Mouse (Mus musculus) limb, embryonic 12.5 days (tissue): Measurements from ENCODE around the gene Scube2. TPM values are rescaled to one million over a fixed set of nuclear protein-coding genes. Genes with fewer than 3 reads are reported as not detected.

Experiments used
- ATAC-seq: fragments of 200-750 bp; cut with Nextera tagmentation; 2 replicates; pipeline ENCODE4 v1.8.0; 2017; ENCODE audit warnings: low read depth, moderate TSS enrichment; ENCODE audit not compliant: insufficient number of reproducible peaks, insufficient read depth, low FRiP score, low TSS enrichment
- H3K27ac ChIP-seq: fragments of 300-500 bp; sonication (generic); 2 replicates; pipeline ENCODE4 v1.5.1; 2016; ENCODE audit warnings: mild to moderate bottlenecking, moderate library complexity
- H3K27me3 ChIP-seq: fragments of 300-500 bp; sonication (generic); 2 replicates; pipeline ENCODE4 v1.6.1; 2016; ENCODE audit warnings: mild to moderate bottlenecking, moderate library complexity
- H3K36me3 ChIP-seq: fragments of 300-500 bp; sonication (generic); 2 replicates; pipeline ENCODE4 v1.6.1; 2016; ENCODE audit warnings: mild to moderate bottlenecking, moderate library complexity
- H3K4me1 ChIP-seq: fragments of 300-500 bp; sonication (generic); replicated peaks from 2 replicates; pipeline ENCODE4 v1.6.1; 2016
- H3K4me2 ChIP-seq: fragments of 300-500 bp; sonication (generic); 2 replicates; pipeline ENCODE4 v1.6.1; 2016; ENCODE audit warnings: mild to moderate bottlenecking, moderate library complexity
- H3K4me3 ChIP-seq: fragments of 300-500 bp; sonication (generic); replicated peaks from 2 replicates; pipeline ENCODE4 v1.5.1; 2016; ENCODE audit warnings: mild to moderate bottlenecking
- H3K9ac ChIP-seq: fragments of 300-500 bp; sonication (generic); replicated peaks from 2 replicates; pipeline ENCODE4 v1.6.1; 2016; ENCODE audit warnings: mild to moderate bottlenecking, moderate library complexity
- H3K9me3 ChIP-seq: fragments of 300-500 bp; sonication (generic); 2 replicates; pipeline ENCODE4 v1.6.1; 2016; ENCODE audit warnings: mild to moderate bottlenecking, moderate library complexity
- WGBS: fragments of 180-500 bp; shearing (Covaris S2); methylation state at CpG from one replicate; pipeline ENCODE4 v1.1.7; 2016; 5-methylcytosine and 5-hydroxymethylcytosine counted together
- polyA plus RNA-seq: library from polyadenylated mRNA; unstranded; fragments of >200 nt; fragmentation: Nextera tagmentation; extraction: Ambion mirVana; gene quantifications from 2 replicates; pipeline ENCODE4 v1.2.1, GENCODE M21; 2016

The Scube2 gene
- polyA plus RNA-seq: 0.81 and 1.0 TPM in 2 replicates

DNA sequence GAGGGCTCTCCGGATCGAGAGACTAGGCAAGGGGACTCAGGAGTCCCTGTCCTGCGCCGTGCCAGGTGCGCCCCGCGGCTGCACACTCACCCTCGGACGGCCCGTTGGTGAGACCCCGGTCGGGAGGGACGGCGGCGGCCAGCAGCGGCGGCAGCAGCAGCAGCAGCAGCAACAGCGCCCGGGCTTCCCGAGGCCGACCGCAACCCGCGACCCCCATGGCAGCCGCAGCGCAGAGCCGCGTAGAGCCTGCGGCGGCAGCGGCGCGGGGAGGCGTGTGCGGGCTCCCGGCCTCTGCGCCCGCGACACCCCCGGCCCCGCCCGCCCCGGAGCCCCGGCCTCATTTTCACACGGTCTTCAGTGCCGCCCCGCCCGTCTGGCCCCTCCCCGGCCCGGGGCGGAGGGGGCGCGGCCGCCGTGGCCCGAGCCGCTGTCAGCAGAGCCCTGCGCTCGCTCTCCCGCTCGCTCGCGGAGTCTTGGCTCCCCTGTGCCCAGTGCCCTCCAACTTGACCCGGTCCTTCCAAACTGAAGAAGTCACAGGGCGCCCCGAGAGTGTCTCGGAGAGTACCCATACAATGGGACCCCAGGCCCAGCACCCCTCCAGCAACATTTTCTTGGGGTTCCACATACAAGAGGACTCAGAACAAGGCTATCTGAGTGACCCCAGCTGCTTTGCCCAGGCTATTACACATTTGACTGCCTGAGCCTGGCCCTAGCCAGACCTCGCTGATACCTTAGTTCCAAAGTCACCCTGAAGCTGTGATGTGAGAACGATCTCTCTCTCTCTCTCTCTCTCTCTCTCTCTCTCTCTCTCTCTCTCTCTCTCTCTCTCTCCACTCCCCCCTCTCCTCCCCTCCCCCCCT lies at the start of gene Scube2:
Gene Scube2 (minus strand): TSS at position 310 of the 860 bp plus-strand sequence.
- no peaks in the 10 kb centered on the region for H3K36me3 ChIP-seq
- peak within 1 kb of the TSS; percentile 97 for H3K4me2 ChIP-seq
- under 1% methylated on average over 54 of the region's 69 CpGs for whole genome bisulfite sequencing
- H3K27ac ChIP-seq: no peak within 1 kb of the TSS
- H3K9ac ChIP-seq: peak within 1 kb of the TSS; percentile 73
- H3K4me1 ChIP-seq: peaks cover 33% of the 10 kb centered on the region
- ATAC-seq: peak; percentile 66
- peaks cover 53% of the 10 kb centered on the region for H3K27me3 ChIP-seq
- peak within 1 kb of the TSS; percentile 68 for H3K4me3 ChIP-seq
- no peaks in the 10 kb centered on the region for H3K9me3 ChIP-seq

- Histone ChIP-seq H3K36me3 (peaks cover 94% of the 10 kb centered on the region), H3K9ac (no peak overlapping the region), H3K27ac (no peak overlapping the region), H3K4me3 (no peak overlapping the region), H3K4me1 (no peaks in the 10 kb centered on the region), H3K27me3 (no peaks in the 10 kb centered on the region), H3K9me3 (peaks cover 4% of the 10 kb centered on the region; the same call in 1 of the 2 replicates), H3K4me2 (no peak overlapping the region)
- ATAC-seq: no peak
- WGBS: 96% methylated on average over 2 of the region's 2 CpGs
Observed at GRCm38 (mm10) chr7:109906165-109906564, 40.7 kb upstream of the Scube2 start.

GRCm38 (mm10) chr7:109900921-109901320 lies 35.4 kb upstream of the Scube2 start:
- ATAC-seq: no peak
- Histone ChIP-seq H3K36me3 (peaks cover 100% of the 10 kb centered on the region), H3K9me3 (no peaks in the 10 kb centered on the region), H3K27me3 (no peaks in the 10 kb centered on the region), H3K9ac (no peak overlapping the region), H3K27ac (no peak overlapping the region), H3K4me2 (no peak overlapping the region), H3K4me3 (no peak overlapping the region), H3K4me1 (no peaks in the 10 kb centered on the region)
- WGBS: 83% methylated on average over 9 of the region's 9 CpGs

- Histone ChIP-seq H3K4me1 (no peaks in the 10 kb centered on the region), H3K9me3 (no peaks in the 10 kb centered on the region), H3K36me3 (peaks cover 100% of the 10 kb centered on the region), H3K27me3 (no peaks in the 10 kb centered on the region), H3K27ac (no peak overlapping the region), H3K4me3 (no peak overlapping the region), H3K4me2 (no peak overlapping the region), H3K9ac (no peak overlapping the region)
- ATAC-seq: no peak
Observed at GRCm38 (mm10) chr7:109898911-109899310, 33.4 kb upstream of the Scube2 start.

DNA sequence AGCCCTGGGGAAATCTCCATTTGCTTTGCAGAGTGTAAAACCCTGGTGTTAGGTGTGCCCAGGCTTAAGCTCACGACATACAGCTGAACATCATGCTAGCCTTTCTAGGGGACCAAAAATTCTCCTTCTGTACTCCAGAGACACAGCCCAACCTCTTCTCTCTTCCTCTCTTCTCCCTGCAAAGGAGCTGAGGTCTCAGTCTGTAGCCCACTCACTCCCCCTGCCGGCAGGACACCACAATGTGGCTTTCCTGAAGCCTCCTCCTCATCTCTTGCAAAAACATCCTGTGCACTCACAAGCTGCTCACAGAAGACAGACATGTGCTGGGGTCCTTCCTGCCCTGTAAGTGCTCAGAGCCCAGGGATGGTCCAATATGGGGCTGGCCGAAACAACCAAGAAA lies 27.1 kb upstream of the Scube2 start:
- Histone ChIP-seq H3K36me3 (peaks cover 71% of the 10 kb centered on the region), H3K27ac (no peak overlapping the region), H3K4me2 (no peak overlapping the region), H3K4me1 (no peaks in the 10 kb centered on the region), H3K9ac (no peak overlapping the region), H3K9me3 (peaks cover 2% of the 10 kb centered on the region; the same call in 1 of the 2 replicates), H3K4me3 (no peak overlapping the region), H3K27me3 (no peaks in the 10 kb centered on the region)
- 54% methylated on average over 3 of the region's 3 CpGs for WGBS
- ATAC-seq: no peak

DNA sequence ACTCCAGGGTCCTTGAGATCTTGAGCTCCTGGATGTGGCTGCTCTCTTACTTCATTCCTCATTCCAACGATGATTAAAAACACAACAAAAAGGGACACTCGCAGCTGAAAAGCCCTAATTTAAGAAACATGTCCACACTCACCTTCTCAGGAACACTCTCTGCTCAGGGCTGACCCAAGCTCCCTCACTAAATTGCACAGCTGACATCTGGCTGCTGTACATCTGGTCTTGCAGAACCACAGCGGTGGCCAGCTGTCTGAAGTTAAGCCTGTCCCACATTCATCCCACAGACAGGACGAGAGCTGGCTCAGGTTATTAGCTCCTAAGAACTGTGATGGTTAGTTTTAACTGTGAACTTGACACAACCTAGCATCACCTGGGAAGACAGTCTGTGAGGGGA lies 26.3 kb upstream of the Scube2 start:
- Histone ChIP-seq H3K27ac (no peak overlapping the region), H3K4me1 (no peaks in the 10 kb centered on the region), H3K9me3 (peaks cover 7% of the 10 kb centered on the region), H3K9ac (no peak overlapping the region), H3K36me3 (peaks cover 71% of the 10 kb centered on the region), H3K4me2 (no peak overlapping the region), H3K4me3 (no peak overlapping the region), H3K27me3 (no peaks in the 10 kb centered on the region)
- 67% methylated on average over 4 of the region's 4 CpGs for WGBS
- no peak for ATAC-seq

DNA sequence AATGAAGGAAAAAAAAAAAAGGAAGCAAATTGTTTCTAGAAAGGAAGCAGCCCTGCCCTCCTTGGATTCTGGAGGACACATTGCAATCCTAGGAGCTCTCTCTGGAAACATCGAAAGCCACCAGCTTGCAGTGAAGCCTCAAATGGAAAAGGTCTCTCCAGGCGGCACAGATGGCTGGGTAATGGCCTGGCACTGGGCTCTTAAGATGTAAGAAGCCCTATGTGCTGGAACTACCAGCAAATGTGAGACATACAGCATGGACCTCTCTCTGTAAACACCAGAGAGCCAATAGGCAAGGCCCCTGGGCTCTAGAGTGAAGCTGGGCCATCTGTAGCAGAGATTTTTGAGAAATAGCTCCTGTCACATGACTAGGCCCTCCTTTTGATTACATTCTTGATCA lies 24.8 kb upstream of the Scube2 start:
- ATAC-seq: no peak
- H3K36me3 ChIP-seq: peaks cover 58% of the 10 kb centered on the region
- H3K9ac ChIP-seq: no peak overlapping the region
- H3K4me1 ChIP-seq: no peaks in the 10 kb centered on the region
- H3K27ac ChIP-seq: no peak overlapping the region
- H3K27me3 ChIP-seq: no peaks in the 10 kb centered on the region
- WGBS: 95% methylated on average over 2 of the region's 2 CpGs
- H3K4me2 ChIP-seq: no peak overlapping the region
- peaks cover 9% of the 10 kb centered on the region for H3K9me3 ChIP-seq
- H3K4me3 ChIP-seq: no peak overlapping the region

DNA sequence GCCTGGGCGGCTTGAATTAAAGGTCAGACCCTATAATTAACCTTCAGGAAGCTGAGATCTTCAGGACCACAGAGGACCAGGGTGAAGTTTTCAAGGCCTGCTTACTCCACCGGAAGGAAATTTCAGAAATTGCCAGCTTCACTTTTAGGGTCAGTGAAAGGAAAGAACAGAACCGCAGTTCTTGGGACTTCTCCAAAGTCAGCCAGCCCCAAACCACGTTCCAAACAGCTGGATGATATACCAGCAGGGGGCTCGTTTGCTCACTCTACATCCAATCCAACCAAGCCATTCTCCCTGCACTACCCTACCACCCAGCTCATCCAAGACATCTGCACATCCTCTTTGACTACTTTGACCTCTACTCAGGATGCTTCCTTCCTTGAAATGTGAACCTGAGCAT lies 23.8 kb upstream of the Scube2 start:
- H3K27ac ChIP-seq: no peak overlapping the region
- peaks cover 48% of the 10 kb centered on the region for H3K36me3 ChIP-seq
- H3K27me3 ChIP-seq: no peaks in the 10 kb centered on the region
- H3K4me2 ChIP-seq: no peak overlapping the region
- no peak overlapping the region for H3K9ac ChIP-seq
- peaks cover 9% of the 10 kb centered on the region for H3K9me3 ChIP-seq
- H3K4me1 ChIP-seq: no peaks in the 10 kb centered on the region
- H3K4me3 ChIP-seq: no peak overlapping the region
- 73% methylated on average over 5 of the region's 5 CpGs for WGBS
- ATAC-seq: no peak

GRCm38 (mm10) chr7:109886249-109886648 lies 20.8 kb upstream of the Scube2 start:
- ATAC-seq: no peak
- Histone ChIP-seq H3K4me1 (no peaks in the 10 kb centered on the region), H3K9ac (no peak overlapping the region), H3K4me3 (no peak overlapping the region), H3K27ac (no peak overlapping the region), H3K27me3 (no peaks in the 10 kb centered on the region), H3K36me3 (peaks cover 29% of the 10 kb centered on the region), H3K4me2 (no peak overlapping the region), H3K9me3 (peaks cover 9% of the 10 kb centered on the region)
- 96% methylated on average over 1 of the region's 1 CpGs for WGBS

- 85% methylated on average over 2 of the region's 2 CpGs for WGBS
- no peak overlapping the region for H3K4me3 ChIP-seq
Observed at GRCm38 (mm10) chr7:109882574-109882973, 17.1 kb upstream of the Scube2 start.

GRCm38 (mm10) chr7:109881561-109882099 lies 16.2 kb upstream of the Scube2 start:
- 60% methylated on average over 2 of the region's 2 CpGs for WGBS
- Histone ChIP-seq H3K27ac (no peak overlapping the region), H3K9me3 (no peaks in the 10 kb centered on the region; the same call in 1 of the 2 replicates), H3K27me3 (no peaks in the 10 kb centered on the region), H3K9ac (no peak overlapping the region), H3K4me2 (no peak overlapping the region), H3K4me1 (peaks cover 8% of the 10 kb centered on the region; the same call in 1 of the 2 replicates), H3K36me3 (peaks cover under 1% of the 10 kb centered on the region), H3K4me3 (no peak overlapping the region)
- no peak for ATAC-seq

More at GRCm38 (mm10) chr7:109882574-109882973, 17.1 kb upstream of the Scube2 start:
- Histone ChIP-seq H3K9ac (no peak overlapping the region), H3K36me3 (peaks cover 10% of the 10 kb centered on the region), H3K27ac (no peak overlapping the region), H3K27me3 (no peaks in the 10 kb centered on the region), H3K4me2 (no peak overlapping the region), H3K4me1 (peaks cover 8% of the 10 kb centered on the region; the same call in 1 of the 2 replicates), H3K9me3 (peaks cover 7% of the 10 kb centered on the region)
- no peak for ATAC-seq
